Mouse (Mus musculus): ENCODE results near the gene Sirpa.

Sirpa gene

DNA sequence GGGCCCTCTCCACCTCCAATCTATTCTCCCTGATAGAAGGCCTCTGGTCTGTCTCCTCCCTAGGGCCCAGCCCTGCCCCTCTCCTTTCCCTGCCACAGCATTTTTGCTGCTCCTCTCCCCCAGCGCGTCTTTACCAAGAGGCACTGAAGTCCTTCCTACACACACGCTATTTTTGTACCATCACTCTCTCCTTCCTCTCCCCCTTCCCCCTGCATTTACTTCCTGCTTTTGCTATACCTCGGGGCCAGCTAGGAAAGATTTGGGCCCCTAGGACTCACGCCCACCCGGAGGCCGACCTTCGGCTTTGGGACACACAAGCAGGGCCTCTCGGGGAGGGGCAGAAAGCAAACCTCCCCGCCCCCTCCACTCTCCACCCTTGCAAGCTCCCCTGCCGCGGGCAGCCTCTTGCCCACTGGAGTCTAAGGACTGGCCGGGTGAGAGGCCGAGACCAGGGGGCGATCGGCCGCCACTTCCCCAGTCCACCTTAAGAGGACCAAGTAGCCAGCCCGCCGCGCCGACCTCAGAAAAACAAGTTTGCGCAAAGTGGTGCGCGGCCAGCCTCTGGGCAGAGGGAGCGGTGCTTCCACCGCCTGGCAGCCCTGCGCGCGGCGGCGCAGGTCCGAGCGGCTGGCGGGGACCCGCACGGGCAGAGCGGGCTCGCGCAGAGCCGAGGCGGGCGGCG, at the start of gene Sirpa:
Gene Sirpa, plus strand, starts transcription at position 377 of the 682 bp plus-strand sequence.
- peak; percentile 84 to 89 for DNase-seq (ENCODE audit: low spot score in 2 of 2)

DNA sequence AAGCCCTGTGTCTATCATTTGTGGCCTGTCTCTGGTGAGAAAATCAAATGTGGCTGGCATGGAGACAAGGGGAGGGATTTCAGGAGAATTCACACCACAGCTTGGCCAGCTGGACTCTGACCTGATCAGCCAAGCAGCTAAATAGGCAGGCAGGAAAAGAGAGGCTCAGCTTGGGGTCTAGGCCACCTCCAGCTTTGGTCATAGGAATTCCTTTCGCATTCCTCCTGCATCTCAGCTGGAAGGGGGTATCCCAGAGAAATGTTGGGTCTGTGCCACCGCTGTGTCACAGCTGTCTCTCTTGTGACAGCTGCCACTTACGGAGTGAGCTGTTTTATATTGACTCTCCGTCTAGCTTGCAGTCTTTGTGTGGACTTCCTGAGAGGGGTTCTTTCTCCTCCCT, 48.2 kb upstream of the Sirpa start:
- no peak for DNase-seq (ENCODE audit: low spot score in 2 of 2)

DNA sequence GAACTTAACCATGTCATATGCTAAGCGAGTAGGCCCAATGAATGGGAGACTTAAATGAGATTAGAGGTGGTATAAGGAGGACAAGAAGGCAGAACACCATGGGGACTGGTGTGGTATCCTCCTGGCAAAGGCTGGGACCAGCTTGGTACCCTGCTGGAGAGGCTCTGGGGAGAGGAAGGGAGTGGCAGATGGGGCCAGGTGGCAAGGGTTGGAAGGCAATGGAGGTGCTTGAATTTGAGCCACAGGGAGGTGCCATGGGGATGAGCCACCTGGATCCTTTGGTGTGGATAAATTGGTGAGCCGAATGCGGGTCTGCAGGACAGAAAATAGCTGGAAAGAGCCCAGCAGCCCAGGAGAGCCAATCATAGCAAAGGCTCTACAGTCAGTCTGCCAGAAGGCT, 47.7 kb upstream of the Sirpa start:
- DNase-seq (ENCODE audit: low spot score in 2 of 2), result no peak

DNA sequence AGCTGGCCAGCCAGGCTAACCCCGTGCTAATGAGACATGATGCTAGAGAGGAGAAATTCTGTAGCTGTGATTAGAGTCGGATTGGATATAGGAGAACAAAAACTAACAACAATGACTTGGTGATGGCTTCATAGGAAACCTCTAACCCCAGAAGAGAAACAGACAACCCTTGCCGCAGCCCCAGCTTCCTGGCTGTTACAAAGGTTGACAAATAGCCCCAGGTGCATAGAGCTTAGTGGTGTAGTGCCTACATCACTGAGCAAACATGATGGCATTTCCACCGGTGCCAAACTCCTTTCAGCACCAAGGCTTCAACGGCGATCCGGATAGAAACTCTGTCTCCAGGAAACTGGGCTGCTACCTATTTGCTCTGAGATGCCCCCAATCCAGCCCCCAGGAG, 47.0 kb upstream of the Sirpa start:
- no peak for DNase-seq (ENCODE audit: low spot score in 2 of 2)

DNA sequence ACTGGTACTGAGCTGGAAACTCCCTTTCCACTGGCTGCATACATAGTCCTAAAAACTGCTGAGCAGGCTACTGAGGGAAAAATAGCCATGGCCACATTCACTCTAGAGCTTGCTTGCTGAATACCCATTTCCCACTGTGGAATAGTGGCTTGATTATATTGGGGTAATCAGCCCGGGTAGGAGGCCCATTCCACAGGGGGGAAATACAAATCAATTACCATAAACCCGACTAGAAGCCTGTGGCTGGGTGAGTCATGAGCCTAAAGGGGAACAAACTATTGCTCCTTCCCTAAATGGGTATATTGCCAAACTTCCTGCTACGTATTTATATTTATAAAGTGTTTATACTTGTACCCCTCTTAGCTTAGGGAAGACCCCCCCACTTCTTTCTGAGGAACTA, 45.9 kb upstream of the Sirpa start:
- DNase-seq (ENCODE audit: low spot score in 2 of 2), result no peak

DNA sequence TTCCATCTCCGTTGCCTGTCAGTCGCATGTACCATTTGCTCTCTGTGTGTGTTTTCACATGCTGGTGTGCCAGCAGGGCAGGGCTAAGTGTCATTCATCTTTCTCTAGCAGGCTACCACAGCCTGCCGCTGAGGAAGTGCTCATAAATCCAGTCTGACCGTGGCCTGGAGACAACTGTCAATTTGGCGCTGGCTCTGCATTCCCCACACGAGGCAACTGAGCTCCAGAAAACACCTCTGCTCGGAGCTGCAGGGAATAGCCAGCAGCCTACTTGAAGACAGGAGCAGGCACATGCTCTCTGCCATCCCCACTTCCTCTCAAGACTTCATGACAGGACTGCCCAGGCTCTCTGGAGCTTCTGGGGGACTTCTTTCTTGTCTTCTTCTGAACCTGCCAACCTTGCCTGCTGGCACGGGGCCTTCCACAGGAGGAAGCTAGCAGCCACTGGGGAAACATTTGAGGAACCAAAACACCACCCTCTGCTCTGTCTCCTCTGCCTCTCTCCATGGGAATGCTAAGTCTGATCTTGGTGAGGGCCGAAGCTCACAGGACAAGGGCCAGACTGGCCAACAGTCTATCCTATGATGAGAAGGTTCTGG, 43.0 kb upstream of the Sirpa start:
- no peak for DNase-seq (ENCODE audit: low spot score in 2 of 2)

DNA sequence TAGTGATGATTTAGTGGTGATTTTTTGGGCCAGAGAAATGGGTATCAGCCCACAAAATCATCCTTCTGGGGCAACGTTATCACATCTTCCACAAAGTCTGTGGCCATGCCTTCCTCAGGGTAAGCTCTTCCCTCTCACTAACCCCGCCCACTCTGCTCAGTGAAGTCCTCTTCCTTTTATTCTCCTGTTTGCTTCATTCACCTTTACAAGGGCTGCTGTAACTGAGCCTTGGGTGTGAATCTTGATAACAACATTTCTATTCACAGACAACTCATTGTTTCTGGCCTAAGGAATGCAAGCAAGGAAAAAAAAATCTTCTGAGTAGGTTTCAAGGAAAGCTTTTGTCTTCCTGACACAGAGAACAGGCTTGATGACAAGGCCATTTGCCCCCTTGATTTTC, 41.9 kb upstream of the Sirpa start:
- no peak for DNase-seq (ENCODE audit: low spot score in 2 of 2)

DNA sequence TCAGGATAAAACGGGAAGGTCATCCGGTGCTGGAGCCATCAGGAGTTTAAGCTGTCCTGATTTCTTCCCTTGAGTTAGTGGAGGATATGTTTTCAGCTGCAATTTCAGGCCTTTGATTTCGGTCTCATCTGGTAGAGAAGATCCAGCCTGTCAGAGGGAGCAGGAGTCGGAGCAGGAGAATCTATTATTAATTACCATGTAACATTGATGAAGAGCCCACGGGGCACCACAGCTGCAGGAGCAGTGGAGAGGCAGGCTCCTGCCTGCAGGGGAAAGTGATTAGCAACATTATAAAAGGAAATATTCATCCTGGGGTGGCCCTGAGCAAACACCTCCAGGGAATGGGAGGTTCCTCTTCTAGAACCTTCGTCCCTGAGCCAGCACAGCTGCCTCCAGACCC, 36.6 kb upstream of the Sirpa start:
- no peak for DNase-seq (ENCODE audit: low spot score in 2 of 2)

DNA sequence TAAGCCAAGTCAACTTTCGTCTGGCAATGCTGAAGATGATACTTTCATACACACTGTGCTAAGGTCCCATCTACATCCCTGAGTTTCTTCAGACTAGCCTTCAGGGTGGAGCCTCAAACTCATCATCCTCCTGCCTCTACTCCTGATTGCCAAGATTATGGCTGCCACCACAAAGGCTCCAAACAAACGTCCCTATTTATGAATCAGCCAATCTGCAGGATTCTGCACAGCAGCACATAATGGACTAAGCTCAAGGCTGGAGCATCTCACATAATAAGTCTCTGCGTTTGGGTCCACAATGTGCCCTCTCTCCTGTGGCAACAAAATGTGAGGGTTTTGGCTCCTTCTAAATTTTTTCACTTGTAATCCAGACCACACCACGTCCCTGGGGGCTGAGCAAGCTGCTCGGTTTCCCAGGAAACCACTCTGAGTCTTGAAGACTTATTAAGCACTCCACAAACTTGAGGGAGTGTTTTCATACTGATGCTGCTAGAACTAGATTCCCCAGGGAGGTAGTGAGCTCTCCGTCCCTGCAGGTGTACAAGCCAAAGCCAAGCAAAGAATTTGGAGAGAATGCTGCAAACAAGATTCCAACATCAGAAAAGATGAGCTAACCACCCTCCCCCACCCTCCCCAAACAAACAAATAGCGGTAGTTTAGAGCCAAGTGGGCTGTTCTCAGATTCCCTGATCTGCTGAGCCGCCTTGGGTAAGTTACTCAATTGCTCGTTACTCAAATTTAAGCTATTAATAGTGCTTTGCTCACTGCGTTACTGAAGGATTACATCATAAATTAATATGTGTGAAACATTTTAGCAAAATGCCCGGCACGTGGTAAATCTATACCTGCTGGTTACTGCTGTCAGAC, 34.4 kb upstream of the Sirpa start:
- DNase-seq (ENCODE audit: low spot score in 2 of 2), result no peak

DNA sequence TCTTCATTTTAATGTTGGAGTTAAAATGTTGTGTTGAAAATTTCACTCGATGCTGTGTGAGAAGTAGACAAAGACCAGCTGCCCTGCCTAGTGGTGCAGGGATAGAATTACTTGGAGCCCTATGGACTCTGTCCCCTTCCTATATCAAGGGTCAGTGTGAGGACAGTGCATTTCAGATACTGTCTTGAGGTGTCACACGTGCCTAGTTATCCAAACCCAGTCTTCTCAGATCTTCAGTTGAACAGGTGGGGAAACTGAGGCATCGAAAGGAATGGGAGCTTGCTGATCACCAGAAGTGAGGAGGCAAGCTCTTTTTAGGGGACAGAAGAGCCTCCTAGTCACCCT, 33.8 kb upstream of the Sirpa start:
- no peak for DNase-seq (ENCODE audit: low spot score in 2 of 2)

DNA sequence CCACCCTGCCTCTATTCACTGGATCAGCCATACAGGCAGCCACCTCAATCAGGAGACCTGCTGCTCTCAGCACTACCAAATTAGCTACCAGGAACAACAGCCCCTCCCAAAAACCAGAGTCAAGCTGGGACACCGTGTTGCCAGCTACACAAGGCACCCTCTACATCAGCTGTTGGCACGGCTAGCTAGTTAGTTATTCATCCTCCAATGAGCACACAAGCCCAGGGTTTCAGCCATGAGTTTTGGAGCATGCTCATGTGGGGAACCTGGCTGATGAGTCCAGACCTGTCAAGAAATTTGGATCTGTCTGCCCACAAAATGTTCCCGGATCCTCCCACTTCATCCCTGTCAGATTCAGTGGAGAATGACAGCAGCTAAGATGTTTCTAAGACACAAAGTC, 30.8 kb upstream of the Sirpa start:
- peak; percentile 56 to 70 for DNase-seq (ENCODE audit: low spot score in 2 of 2)

DNA sequence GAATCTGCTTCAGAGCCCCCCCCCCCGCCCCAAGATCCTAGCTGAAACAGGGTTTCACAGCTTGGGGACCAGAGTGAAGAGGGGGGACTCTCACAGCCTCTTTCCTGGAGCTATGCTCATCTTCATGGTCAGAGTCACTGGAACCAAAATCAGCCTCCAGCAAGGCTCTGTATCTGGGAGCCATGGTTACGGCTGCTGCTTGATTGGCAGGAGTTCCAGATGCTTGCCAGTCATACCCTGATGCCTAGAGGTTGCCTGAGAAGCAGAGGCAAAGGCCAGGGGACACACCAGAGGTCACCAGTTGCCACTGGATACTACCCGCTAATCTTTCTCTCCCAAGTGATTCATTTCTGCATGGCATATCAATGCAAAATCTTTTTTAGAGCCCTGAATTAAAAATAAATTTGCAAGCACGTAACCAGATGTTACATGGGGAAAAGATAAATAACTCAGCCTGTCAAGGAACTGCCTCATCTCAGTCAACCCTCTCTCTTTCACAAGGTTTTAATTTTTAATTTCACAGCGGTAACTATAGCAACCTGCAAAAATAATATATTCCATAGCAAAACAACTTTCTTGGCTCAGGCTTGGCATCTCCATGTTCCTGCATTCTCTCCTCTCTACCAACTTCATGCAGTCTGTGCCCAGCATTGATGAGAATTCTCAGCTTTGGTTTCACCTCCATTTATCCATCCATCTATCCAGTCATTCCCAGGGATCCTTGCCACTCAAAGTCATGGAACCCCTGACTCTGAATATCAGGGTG, 28.5 kb upstream of the Sirpa start:
- DNase-seq (ENCODE audit: low spot score in 2 of 2), result peak in 1 of 2 experiments; percentile 65

DNA sequence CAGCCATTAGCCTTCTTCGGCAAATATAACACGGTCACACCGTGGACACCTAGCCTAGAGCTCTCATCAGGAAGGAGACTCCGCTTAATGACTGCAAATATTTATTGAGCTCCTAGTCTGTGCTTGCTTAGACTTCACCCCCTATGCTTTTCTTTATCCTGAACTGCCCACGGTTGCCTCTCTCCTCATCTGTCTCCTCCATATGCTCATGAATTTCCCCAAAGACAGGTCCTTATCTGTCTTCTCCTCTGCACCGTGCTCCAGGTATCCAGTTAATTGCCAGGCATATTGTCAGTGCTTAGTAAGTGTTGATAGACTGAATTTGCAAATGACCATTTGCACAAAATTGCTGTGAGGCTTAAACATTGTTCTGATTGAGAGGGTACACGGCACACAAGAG, 23.5 kb upstream of the Sirpa start:
- no peak for DNase-seq (ENCODE audit: low spot score in 2 of 2)

DNA sequence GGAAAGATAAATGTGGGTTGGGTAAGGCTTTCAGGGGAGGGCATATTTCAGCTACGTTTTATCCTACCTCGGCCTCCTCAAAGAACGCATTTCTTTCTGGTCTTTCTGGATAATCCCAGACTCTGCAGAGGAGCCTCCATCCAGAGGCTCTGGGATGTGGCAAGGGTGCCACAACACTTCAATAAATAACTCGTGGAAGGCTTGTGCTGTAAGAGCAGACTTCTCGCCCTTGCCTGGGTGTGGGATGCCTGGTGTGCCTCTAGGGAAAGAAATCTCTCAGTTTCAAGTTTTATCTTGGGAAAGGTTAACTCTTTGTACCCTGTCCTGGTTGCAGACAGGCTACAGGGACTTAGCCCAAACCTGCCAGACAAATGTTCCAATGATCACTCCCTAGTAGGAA, 23.1 kb upstream of the Sirpa start:
- DNase-seq (ENCODE audit: low spot score in 2 of 2), result no peak

DNA sequence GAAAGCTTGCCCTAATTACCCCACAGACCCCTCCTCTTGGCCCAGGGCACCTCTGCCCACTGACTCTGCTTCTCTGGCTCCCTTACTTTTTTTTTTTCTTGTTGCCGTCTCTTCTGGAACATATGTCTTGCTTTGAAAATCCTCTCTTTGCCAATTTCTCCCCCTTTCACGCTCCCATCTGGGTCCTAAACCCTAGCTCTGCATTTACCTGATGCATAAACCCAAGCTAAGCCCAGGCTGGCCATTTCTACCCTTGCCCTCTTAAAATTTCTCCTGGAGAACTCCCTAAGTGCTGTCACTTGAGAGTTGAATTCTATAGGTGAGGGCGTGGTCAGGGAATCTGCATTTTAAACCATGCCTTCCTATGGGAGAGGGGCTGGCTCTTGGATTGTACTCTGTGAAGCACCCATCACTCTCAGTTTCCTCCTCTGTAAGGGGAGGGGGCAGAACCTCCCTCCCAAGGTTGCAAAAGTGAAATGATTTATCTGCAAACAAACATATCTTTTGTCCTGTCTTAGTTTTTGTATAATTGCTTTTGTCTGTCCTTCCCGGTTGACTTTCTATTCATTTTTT, 18.8 kb upstream of the Sirpa start:
- no peak for DNase-seq (ENCODE audit: low spot score in 2 of 2)

DNA sequence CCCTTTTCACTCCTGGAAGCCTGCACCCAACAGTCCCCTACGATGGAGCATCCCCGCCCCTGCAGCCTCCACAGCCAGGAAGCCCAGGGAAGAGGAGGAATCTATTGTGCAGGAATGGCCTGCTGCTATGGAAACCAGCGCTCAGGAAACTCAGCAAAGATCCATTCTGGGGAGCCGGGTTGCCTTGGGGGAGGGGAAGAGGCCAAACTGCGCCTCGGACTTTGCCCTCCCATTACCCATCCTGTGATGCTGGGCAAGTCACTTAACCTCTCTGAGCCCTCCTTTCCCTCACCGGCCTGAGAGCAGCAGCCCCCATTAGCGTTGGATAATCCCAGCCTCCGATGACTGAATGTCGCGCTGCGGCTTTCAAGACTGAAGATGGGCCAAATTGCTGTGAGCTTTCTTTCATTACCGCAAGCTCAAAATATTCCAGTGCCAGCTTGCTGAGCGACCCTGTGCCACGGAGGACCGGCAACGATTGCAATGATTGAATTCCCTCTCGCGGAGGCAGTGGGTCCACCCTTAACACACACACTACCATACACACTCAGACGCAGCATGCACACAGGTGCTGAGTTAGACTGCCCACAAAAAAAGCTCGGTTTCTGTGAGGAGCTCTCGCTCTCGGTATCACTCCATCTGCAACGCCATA, 18.1 kb upstream of the Sirpa start:
- DNase-seq (ENCODE audit: low spot score in 2 of 2), result peak; percentile 86 to 91

DNA sequence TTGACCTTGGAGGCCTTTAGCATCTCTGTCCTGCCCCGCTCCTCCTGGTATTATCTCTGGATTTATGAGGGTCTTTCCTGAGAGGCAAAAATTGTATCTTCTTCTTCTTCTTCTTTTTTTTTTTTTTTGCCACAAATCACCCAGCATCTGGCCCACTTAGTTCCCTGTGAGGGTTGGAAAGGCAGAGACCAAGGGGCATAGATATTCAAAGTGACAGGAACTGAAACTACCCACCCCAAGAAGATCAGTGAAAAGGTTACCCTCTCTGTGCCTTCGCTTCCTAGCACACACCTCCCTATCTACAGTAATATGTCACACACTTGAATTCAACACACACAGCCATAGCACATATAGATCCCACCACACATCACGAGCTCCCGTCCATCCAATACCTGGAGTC, 17.5 kb upstream of the Sirpa start:
- no peak for DNase-seq (ENCODE audit: low spot score in 2 of 2)

DNA sequence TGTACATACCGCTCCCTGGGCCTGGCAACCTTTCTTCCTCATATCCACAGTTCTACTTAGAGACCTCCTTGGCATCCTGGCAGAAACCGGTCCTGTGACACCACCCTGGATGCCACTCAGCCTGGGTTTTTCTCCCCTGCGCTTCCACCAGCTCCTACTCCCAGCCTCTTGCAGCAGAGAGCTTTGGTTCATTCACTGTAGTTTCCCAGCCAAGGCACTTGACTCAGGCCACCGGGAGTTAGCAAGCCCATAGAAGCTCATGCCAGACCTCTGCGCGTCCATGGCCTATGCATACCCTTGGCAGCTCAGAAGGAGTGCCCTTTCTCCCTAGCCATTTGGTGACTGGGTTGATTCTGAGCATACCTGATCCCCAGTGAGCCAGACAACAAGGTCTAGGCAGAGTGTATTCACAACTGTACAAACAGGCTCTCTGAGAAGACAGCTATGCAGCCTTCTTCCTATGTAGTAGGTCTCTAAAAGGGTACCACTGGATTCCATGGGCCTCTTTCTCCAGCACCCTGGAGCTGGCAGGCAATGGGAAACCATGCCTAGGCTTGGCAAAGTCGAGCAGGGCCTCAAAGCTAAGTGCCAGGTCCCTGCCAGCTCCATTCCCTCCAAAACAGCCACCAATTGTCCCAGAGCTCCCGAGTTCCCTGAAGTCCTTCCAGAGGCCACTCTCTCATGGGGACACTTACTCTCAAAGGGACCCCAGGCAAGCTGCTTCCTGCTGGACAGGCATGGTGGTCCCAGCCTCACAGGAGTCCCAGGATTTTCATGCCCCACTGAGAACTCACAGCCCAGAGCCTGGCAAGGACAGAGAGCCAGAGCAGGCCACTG, 15.8 kb upstream of the Sirpa start:
- peak; percentile 70 to 85 for DNase-seq (ENCODE audit: low spot score in 2 of 2)

DNA sequence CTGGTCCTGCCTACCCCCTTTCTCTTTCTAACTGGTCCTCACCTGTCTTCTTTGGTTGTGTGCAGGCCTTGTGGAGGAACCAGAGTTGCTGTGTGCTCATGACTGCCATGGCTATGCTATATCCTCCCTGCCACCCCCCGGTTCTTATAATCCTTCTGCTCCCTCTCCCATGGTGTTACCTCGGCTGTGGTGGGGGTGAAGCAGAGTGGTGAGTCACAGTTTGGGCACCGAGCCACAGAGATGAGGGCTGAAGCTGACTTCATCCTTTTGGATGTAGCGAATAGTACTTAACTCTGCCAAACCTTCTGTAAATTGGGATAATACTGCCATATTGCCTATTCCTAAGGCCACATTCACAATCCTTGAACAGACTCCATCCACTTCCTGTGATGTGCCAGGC, 12.0 kb upstream of the Sirpa start:
- DNase-seq (ENCODE audit: low spot score in 2 of 2), result peak; percentile 62

DNA sequence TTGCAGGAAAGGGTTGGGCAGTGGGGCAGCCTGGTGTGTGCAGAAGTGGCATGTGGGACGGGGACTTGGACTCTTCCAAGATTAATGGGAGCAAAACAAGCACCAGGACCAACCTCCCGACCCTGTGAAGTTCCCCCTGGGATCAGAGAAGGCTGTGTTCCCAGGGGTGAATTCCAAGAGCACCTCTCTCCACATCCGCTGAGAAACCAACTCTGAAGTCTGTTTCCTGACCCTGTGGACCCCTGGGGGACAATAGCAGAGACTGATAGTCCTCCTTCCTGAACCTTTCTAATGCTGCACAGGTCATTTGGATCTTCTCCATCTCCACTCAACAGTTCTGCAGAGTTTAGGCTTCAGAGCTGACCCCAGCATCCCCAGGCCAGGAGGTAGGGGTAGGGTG, 10.8 kb upstream of the Sirpa start:
- DNase-seq (ENCODE audit: low spot score in 2 of 2), result no peak

DNA sequence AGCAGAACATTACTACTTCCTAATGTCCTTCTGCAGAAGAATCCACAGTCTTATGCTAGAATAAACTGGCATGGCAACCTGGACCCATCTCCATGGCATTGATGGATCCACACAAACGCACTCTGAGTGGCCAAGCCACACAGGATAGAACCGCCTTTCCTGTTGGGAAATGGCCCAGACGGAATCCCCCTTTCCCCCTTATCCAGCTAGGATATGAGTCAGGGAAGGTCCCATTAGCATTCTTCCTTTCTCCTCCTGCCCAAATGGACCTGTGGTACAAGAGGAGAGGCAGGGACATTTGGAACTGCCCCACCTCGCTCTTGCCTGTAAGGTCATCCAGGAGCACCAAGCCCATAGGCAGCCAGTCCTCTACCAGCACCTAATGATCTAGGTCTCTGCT, 10.4 kb upstream of the Sirpa start:
- no peak for DNase-seq (ENCODE audit: low spot score in 2 of 2)

Data from right cerebral cortex, postnatal 10 days (tissue).